Mouse (Mus musculus) gastrocnemius, adult 2 months (tissue): ENCODE data around the gene Olfr1042. TPM values are rescaled to one million over a fixed set of nuclear protein-coding genes. Genes with fewer than 3 reads are reported as not detected.
"Not testable (repeated sequence)": the region's sequence is repeated elsewhere in the genome, so short reads cannot be mapped to it uniquely, and the experiment has no call there.

Source experiments
- DNase-seq: peaks from one replicate; pipeline ENCODE4 v3.0.0; 2022
- H3K27ac ChIP-seq: fragments of 200-600 bp; 2 replicates; pipeline ENCODE4 v1.8.1; 2022; ENCODE audit warnings: mild to moderate bottlenecking
- H3K4me3 ChIP-seq: fragments of 200-600 bp; 2 replicates; pipeline ENCODE4 v1.8.1; 2022; ENCODE audit warnings: mild to moderate bottlenecking, moderate library complexity
- CTCF ChIP-seq: fragments of 200-600 bp; IDR thresholded peaks from 2 replicates; pipeline ENCODE4 v1.8.1; 2022; ENCODE audit warnings: antibody characterized with exemption, mild to moderate bottlenecking, moderate library complexity
- intact Hi-C: fragments of 180-260 bp; cut with DNase I; formaldehyde crosslinking; loops from one replicate; pipeline ENCODE4 v1.15.1; 2025
- long read RNA-seq, 2 experiments: library from polyadenylated mRNA; stranded (forward); transcript quantifications; one replicate each; pipeline ENCODE4 v2.0.0; 2021
- total RNA-seq, 2 experiments: library from RNA; stranded (reverse); gene quantifications; 2 replicates each; pipeline ENCODE4 v1.2.3; 2021

The Olfr1042 gene
- not detected for total RNA-seq
- long read RNA-seq, experiment 1 = 0 reads
- long read RNA-seq, experiment 2 = 0 reads

DNA sequence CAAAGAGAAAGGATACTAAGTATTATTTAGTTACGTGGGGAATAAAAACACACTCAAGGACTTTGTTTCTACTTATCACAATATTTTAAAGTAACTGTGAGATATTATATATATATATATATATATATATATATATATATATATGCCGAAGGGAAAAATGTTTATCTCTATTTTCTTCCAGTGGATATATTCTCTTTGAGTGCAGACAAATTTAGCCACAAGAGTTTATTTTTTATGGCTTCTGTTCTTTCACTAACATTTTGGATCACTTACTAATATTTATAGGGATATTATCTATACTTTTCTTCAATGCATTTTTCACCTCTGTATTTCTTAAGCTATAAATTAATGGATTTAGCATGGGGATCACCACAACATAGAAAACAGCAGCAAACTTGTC, at the start of gene Olfr1042:
Gene Olfr1042, minus strand, starts transcription at position 101 of the 400 bp plus-strand sequence.
- intact Hi-C loops = no loop called here
- Histone ChIP-seq H3K4me3 (no peak within 1 kb of the TSS), H3K27ac (no peak within 1 kb of the TSS)
- no peak for DNase-seq
- no peak for TF ChIP-seq CTCF

DNA sequence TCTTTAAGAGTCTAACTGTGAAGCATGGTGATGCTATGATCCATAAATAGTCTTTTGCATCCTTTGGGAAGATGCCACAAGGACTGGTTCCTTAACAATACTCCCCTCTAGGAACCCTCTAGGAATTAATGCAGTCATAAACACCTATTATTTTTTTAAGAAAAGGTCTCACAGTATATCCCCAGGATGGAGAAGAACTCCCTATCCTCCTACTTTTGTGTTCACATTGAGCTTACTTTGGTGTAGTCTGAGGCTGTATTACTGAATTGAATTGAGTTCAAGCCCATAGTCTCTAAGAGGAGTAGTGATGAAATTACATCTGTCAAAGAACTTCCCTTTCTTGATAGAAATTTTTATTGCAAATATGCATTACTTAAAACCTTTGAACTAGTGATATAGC, 41.3 kb upstream of the Olfr1042 start, which contains the start of gene Olfr1045:
Gene Olfr1045, minus strand, starts transcription at position 101 of the 400 bp plus-strand sequence.
- intact Hi-C loops = no loop called here
- no peak for TF ChIP-seq CTCF
- no peak within 1 kb of the TSS for H3K27ac ChIP-seq
- H3K4me3 ChIP-seq = no peak within 1 kb of the TSS
- DNase-seq = no peak

- no peak overlapping the region for H3K27ac ChIP-seq
- no peak for DNase-seq
- no peak overlapping the region for H3K4me3 ChIP-seq
- TF ChIP-seq CTCF = no peak
- intact Hi-C loops = no loop called here
Observed at GRCm38 (mm10) chr2:86195863-86196262, 34.2 kb upstream of the Olfr1042 start.

DNA sequence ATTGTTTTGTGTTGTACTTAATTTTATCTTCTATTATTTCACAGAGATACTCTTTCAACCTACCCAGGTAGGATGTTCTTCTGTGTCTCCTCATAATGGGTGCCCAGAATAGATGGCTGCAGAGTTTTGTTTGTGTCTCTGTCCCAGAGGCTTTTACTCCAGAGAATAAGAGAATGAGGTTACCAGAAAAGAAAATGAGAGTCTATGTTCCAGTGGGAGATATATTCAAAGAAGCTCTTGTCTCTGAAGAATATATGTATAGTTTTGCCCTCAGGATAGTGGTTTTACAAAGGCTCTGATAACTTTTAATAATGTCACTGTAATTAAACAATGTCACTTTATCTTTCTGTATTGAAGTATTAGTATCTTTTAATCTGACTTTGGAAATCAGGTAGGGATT, 23.9 kb upstream of the Olfr1042 start, which contains the start of gene Olfr52:
Gene Olfr52, minus strand, starts transcription at position 101 of the 400 bp plus-strand sequence.
- H3K27ac ChIP-seq = no peak within 1 kb of the TSS
- intact Hi-C loops = no loop called here
- TF ChIP-seq CTCF = no peak
- no peak for DNase-seq
- H3K4me3 ChIP-seq = no peak within 1 kb of the TSS

DNA sequence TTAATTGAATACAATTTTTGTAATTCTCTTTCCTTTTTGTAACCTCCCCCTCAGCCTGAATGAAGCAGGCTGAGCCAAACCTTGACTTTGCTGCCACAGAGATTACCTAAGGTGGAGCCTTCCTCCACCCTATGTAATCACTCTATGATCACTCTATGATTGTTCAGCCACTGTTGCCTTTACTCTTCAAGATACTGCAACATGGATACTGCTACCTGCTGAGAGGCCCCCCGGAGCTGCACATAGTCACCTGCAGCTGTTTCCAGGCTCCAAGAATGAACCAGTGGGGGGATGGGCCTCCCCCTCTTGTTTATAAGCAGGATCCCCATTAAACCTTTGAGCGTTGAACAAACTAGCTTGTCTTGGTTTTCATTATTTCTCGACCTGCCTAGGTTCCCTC, 18.3 kb upstream of the Olfr1042 start:
- intact Hi-C loops = no loop called here
- no peak for TF ChIP-seq CTCF
- no peak overlapping the region for H3K27ac ChIP-seq
- no peak for DNase-seq
- no peak overlapping the region for H3K4me3 ChIP-seq

- Histone ChIP-seq H3K4me3 (no peak within 1 kb of the TSS), H3K27ac (no peak within 1 kb of the TSS)
- no peak for TF ChIP-seq CTCF
- intact Hi-C loops = no loop called here
- no peak for DNase-seq
Observed at GRCm38 (mm10) chr2:86177720-86178119, 16.1 kb upstream of the Olfr1042 start, which contains the start of gene Olfr1044. Gene Olfr1044, minus strand, starts transcription at chr2:86177820.

- DNase-seq, H3K4me3 ChIP-seq, H3K27ac ChIP-seq, intact Hi-C loops: not testable (repeated sequence)
Observed at GRCm38 (mm10) chr2:86175422-86175821, 13.8 kb upstream of the Olfr1042 start.

- Histone ChIP-seq H3K4me3 (no peak within 1 kb of the TSS), H3K27ac (no peak within 1 kb of the TSS)
- no peak for DNase-seq
- TF ChIP-seq CTCF = no peak
- intact Hi-C loops = no loop called here
Observed at GRCm38 (mm10) chr2:86167422-86167821, 5.8 kb upstream of the Olfr1042 start, which contains the start of gene Olfr1043. Gene Olfr1043, minus strand, starts transcription at chr2:86167522.

GRCm38 (mm10) chr2:86146632-86147031, 15.0 kb downstream of the Olfr1042 start, which contains the start of gene Olfr1040:
Gene Olfr1040, minus strand, starts transcription at chr2:86146732.
- no peak within 1 kb of the TSS for H3K27ac ChIP-seq
- no peak within 1 kb of the TSS for H3K4me3 ChIP-seq
- intact Hi-C loops = no loop called here
- no peak for DNase-seq
- TF ChIP-seq CTCF = no peak

DNA sequence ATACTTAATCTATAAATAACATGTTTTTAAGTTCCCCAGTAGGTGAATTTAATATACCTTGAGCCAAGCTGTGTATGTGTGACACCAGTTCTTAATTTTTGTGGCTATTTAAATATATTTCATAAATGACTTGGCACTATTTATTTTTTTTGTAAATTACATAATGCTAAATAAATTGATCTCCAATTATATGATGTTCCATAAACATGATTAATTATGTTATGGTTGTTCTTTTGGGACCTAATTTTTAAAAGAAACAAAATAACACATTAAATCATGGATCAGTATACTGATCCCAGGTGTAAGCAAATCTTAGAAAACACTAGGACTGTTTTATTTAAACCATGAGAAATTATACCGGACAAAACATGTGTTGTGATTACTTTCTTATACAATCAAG, 25.8 kb downstream of the Olfr1042 start, which contains the start of gene Olfr1039:
Gene Olfr1039, minus strand, starts transcription at position 101 of the 400 bp plus-strand sequence.
- intact Hi-C loops = no loop called here
- TF ChIP-seq CTCF = no peak
- Histone ChIP-seq H3K27ac (no peak within 1 kb of the TSS), H3K4me3 (no peak within 1 kb of the TSS)
- no peak for DNase-seq

Other genes with a start within 250 kb of the Olfr1042 start
- not detected for gene Olfr1025-ps1, start 246.6 kb downstream of the Olfr1042 start, total RNA-seq
- gene Olfr1026, start 240.3 kb downstream of the Olfr1042 start, total RNA-seq = not detected
- gene Olfr1028, start 211.4 kb downstream of the Olfr1042 start, total RNA-seq = not detected
- gene Olfr1029, start 187.9 kb downstream of the Olfr1042 start, total RNA-seq = not detected
- gene Olfr1030, start 182.6 kb downstream of the Olfr1042 start, total RNA-seq = not detected
- gene Olfr1031, start 171.5 kb downstream of the Olfr1042 start, total RNA-seq = not detected
- not detected for gene Olfr1032, start 156.3 kb downstream of the Olfr1042 start, total RNA-seq
- gene Olfr1033, start 141.2 kb downstream of the Olfr1042 start, total RNA-seq = under 1 TPM in 1 of 2 experiments, not detected in 1; 0.14 TPM
- not detected for gene Olfr1034, start 116.0 kb downstream of the Olfr1042 start, total RNA-seq
- not detected for gene Olfr1036, start 87.8 kb downstream of the Olfr1042 start, total RNA-seq
- not detected for gene Olfr1037, start 74.5 kb downstream of the Olfr1042 start, total RNA-seq
- gene Olfr1039, start 25.9 kb downstream of the Olfr1042 start, total RNA-seq = not detected
- gene Olfr1040, start 15.1 kb downstream of the Olfr1042 start, total RNA-seq = not detected
- gene Olfr1043, start 5.7 kb upstream of the Olfr1042 start, total RNA-seq = not detected
- gene Olfr1044, start 16.0 kb upstream of the Olfr1042 start, total RNA-seq = not detected
- not detected for gene Olfr52, start 23.8 kb upstream of the Olfr1042 start, total RNA-seq
- not detected for gene Olfr1045, start 41.2 kb upstream of the Olfr1042 start, total RNA-seq
- gene Olfr1046, start 57.5 kb upstream of the Olfr1042 start, total RNA-seq = not detected
- gene Olfr1047, start 69.6 kb upstream of the Olfr1042 start, total RNA-seq = not detected
- gene Olfr1048, start 78.5 kb upstream of the Olfr1042 start, total RNA-seq = not detected
- not detected for gene Olfr1049, start 96.5 kb upstream of the Olfr1042 start, total RNA-seq
- not detected for gene Olfr1051, start 117.2 kb upstream of the Olfr1042 start, total RNA-seq
- gene Olfr1052, start 130.6 kb upstream of the Olfr1042 start, total RNA-seq = not detected
- not detected for gene Olfr1053, start 153.4 kb upstream of the Olfr1042 start, total RNA-seq
- not detected for gene Olfr1054, start 173.6 kb upstream of the Olfr1042 start, total RNA-seq
- not detected for gene Olfr1055, start 188.4 kb upstream of the Olfr1042 start, total RNA-seq
- not detected for gene Olfr1056, start 200.6 kb upstream of the Olfr1042 start, total RNA-seq
- gene Olfr1057, start 216.6 kb upstream of the Olfr1042 start, total RNA-seq = not detected
- gene Olfr1058, start 226.7 kb upstream of the Olfr1042 start, total RNA-seq = not detected